Mouse (Mus musculus): ENCODE measurements at regions not wholly inside any gene's neighbourhood (a gene's known extent, or its start where the extent isn't known, plus 50 kb on each side); places are given as distances from the start of the nearest gene placed in this dataset.

DNA sequence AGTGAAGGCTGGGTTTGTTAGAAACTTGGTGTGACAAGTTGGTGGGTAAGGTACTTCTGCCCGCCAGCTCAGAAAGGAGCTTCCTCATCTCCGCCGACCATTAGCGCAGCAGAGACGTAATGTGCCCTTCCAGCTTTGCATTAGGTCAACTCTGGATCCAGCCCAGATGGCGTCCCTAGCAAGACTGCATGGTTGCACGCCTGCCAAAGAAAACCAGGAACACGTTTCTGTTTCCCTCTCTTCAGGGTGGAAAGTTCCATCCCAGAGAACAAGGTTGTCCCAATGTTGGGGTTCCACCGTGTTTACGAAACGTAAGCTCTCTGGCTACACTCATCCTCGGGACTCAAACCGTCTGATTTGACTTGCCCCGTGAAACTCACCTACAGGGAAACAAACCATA is 335.5 kb downstream of the Mtx2 start:
- Histone ChIP-seq H3K27ac (ENCODE audit: control insufficient read depth, insufficient read depth, low read length) (no peak overlapping the region), H3K36me3 (ENCODE audit: control insufficient read depth, insufficient read depth, low read length) (no peaks in the 10 kb centered on the region), H3K4me3 (ENCODE audit: control insufficient read depth, insufficient read depth, low read length) (no peak overlapping the region), H3K27me3 (ENCODE audit: control insufficient read depth, insufficient read depth, low read length) (no peaks in the 10 kb centered on the region), H3K4me1 (replicated peaks; ENCODE audit: control insufficient read depth, insufficient read depth, low read length) (no peaks in the 10 kb centered on the region)
- 93% methylated on average over 14 of the region's 14 CpGs for WGBS
- DNase-seq, result no peak
- TF ChIP-seq CTCF (IDR thresholded peaks at IDR 0.05; ENCODE audit: borderline replicate concordance, control insufficient read depth, extremely low read depth, insufficient read depth, low read length, poor library complexity), result no peak
- TF ChIP-seq POLR2A (IDR thresholded peaks at IDR 0.05; ENCODE audit: control insufficient read depth, extremely low read depth, insufficient read depth, low read length, poor library complexity), result no peak

DNA sequence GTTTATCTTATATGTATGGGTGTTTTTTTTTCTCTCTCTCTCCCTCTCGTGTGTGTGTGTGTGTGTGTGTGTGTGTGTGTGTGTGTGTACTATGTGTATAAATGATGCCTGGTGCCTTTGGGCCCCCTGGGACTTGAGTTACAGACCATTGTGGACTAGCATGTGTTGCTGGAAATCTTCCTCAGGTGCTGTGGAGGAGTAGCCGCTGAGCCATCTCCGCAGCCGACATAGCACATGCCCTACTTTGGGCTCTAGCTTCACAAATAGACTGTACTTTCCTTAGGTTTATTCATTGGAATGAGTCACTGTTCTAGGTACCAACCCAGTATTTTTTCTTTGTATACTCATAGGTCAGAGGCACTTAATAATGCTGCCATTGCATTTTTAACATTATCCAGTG is 339.4 kb downstream of the Mtx2 start:
- H3K27ac ChIP-seq (ENCODE audit: control insufficient read depth, insufficient read depth, low read length), result no peak overlapping the region
- WGBS, result 91% methylated on average over 4 of the region's 4 CpGs
- H3K27me3 ChIP-seq (ENCODE audit: control insufficient read depth, insufficient read depth, low read length), result no peaks in the 10 kb centered on the region
- no peak for DNase-seq
- TF ChIP-seq CTCF (IDR thresholded peaks at IDR 0.05; ENCODE audit: borderline replicate concordance, control insufficient read depth, extremely low read depth, insufficient read depth, low read length, poor library complexity), result no peak
- TF ChIP-seq POLR2A (IDR thresholded peaks at IDR 0.05; ENCODE audit: control insufficient read depth, extremely low read depth, insufficient read depth, low read length, poor library complexity), result no peak
- H3K4me3 ChIP-seq (ENCODE audit: control insufficient read depth, insufficient read depth, low read length), result no peak overlapping the region
- H3K4me1 ChIP-seq (replicated peaks; ENCODE audit: control insufficient read depth, insufficient read depth, low read length), result no peaks in the 10 kb centered on the region
- no peaks in the 10 kb centered on the region for H3K36me3 ChIP-seq (ENCODE audit: control insufficient read depth, insufficient read depth, low read length)

DNA sequence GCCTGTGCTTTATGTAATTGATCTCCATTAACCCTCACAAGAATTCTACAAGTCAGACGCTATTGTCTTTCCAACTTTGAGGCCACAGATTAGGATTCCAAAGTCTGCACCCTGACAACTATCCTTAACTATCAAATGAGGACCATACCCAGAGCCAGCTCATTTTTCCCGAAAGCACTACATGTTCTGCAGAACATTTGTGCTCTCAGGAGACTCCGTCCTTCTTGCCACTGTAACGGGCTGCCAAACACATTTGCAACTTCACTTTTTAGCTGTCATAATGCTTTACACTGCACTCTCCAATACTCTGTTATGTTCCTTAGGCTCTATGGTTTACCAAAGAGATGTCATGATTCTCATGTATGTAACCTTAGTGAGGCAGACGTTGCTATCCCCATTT is 350.7 kb downstream of the Mtx2 start:
- no peak for TF ChIP-seq CTCF (IDR thresholded peaks at IDR 0.05; ENCODE audit: borderline replicate concordance, control insufficient read depth, extremely low read depth, insufficient read depth, low read length, poor library complexity)
- no peak for TF ChIP-seq POLR2A (IDR thresholded peaks at IDR 0.05; ENCODE audit: control insufficient read depth, extremely low read depth, insufficient read depth, low read length, poor library complexity)
- H3K4me1 ChIP-seq (replicated peaks; ENCODE audit: control insufficient read depth, insufficient read depth, low read length), result no peaks in the 10 kb centered on the region
- 91% methylated on average over 5 of the region's 5 CpGs for WGBS
- H3K4me3 ChIP-seq (ENCODE audit: control insufficient read depth, insufficient read depth, low read length), result no peak overlapping the region
- H3K27ac ChIP-seq (ENCODE audit: control insufficient read depth, insufficient read depth, low read length), result no peak overlapping the region
- H3K27me3 ChIP-seq (ENCODE audit: control insufficient read depth, insufficient read depth, low read length), result no peaks in the 10 kb centered on the region
- DNase-seq, result no peak
- H3K36me3 ChIP-seq (ENCODE audit: control insufficient read depth, insufficient read depth, low read length), result no peaks in the 10 kb centered on the region

DNA sequence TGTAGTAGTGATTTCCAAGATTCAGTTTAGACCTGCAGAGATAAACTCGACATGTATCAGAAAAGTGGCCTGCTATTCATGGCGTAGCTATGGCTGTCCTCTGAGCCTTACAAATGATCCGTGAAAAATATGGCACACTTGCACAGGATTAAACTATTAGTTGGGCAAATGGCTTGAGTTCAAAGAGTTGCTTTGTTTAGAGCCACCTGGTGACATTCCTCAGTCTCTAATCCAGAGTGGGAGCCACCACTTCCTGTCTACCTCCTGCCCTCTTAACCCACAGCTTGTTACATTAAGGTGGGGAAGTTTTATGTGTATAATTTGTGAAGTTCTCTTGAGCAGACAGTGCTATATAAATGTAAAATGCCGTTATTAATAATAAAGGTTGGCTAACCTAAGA is 357.7 kb downstream of the Mtx2 start:
- DNase-seq, result no peak
- no peaks in the 10 kb centered on the region for H3K27me3 ChIP-seq (ENCODE audit: control insufficient read depth, insufficient read depth, low read length)
- no peaks in the 10 kb centered on the region for H3K36me3 ChIP-seq (ENCODE audit: control insufficient read depth, insufficient read depth, low read length)
- H3K27ac ChIP-seq (ENCODE audit: control insufficient read depth, insufficient read depth, low read length), result no peak overlapping the region
- WGBS, result 89% methylated on average over 4 of the region's 4 CpGs
- no peak overlapping the region for H3K4me3 ChIP-seq (ENCODE audit: control insufficient read depth, insufficient read depth, low read length)
- H3K4me1 ChIP-seq (replicated peaks; ENCODE audit: control insufficient read depth, insufficient read depth, low read length), result no peaks in the 10 kb centered on the region
- TF ChIP-seq CTCF (IDR thresholded peaks at IDR 0.05; ENCODE audit: borderline replicate concordance, control insufficient read depth, extremely low read depth, insufficient read depth, low read length, poor library complexity), result no peak
- no peak for TF ChIP-seq POLR2A (IDR thresholded peaks at IDR 0.05; ENCODE audit: control insufficient read depth, extremely low read depth, insufficient read depth, low read length, poor library complexity)

DNA sequence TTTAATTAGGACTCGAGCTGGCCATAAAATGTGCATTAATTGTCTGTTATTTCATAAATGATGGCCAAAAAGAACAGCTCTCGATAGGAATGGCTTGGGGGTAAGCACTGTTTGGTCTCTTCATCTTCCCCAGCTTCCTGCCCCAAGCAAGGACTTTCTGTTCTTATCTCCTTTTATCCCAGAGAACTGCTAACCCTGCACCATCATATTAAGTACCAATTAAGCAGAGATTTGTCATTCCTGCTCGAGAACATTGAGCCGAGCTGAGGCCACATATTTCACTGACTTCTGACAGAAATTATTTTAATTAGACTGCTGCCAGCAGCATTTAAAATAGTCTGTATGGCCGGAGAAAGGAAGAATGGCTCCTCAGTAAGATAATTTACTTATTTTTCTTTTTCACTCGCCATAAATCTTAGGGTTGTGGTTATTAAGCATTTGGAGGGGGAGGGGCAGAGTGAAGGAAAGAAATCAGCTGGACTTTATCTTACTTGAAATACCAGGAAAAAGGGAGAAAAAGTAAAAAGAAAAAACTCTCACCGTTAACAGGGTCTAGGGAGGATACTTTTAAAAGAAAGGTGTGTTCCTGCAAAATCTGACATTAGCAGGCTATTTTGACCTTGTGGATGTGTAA is 377.1 kb downstream of the Mtx2 start:
- whole genome bisulfite sequencing, result 77% methylated on average over 7 of the region's 7 CpGs
- H3K36me3 ChIP-seq (ENCODE audit: control insufficient read depth, insufficient read depth, low read length), result no peaks in the 10 kb centered on the region
- DNase-seq, result no peak

DNA sequence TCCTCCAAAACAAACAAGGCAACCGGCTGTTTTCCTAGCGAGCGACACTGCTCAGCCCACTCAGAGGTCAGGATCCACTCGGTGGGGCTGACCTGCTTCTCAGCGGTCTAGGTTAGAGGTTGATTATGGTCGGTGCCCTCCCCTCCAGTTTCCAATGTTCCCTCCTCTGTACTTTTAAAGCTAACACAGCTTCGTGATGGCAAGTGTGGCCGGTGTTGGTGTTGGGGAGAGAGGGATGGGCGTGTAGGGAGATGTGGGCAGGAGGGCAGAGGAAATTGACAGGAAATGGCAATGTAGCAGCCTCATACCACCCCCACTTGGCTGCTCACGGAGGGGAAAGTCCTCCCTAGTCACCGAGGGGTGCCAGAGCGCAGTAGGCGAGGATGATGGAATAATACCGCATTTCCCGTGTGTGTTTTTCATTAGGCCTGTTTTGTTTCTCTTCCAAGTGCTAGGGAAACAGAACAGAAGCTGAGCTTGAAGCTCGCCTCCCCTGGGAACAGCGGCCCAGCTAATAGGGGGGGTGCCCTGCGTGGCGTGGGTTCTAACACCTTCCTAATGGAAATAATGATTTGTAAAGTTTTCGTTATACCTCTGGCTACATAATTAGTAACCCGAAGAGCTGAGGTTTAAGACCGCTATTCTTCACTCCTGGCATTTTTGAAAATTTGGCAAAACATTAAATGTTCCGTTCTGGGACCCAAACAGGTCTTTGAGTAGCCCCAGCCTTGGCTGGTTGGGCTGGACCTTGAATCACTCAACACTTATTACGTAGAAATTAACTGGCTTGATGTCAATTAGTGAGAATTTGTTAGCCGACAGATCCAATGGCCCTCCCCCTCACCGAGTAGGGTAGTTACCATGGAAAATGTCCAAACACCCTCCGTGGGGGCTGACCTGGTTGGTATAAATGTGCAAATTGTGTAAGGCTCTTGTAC is 383.5 kb downstream of the Mtx2 start:
- Histone ChIP-seq H3K36me3 (ENCODE audit: control insufficient read depth, insufficient read depth, low read length) (no peaks in the 10 kb centered on the region), H3K4me1 (replicated peaks; ENCODE audit: control insufficient read depth, insufficient read depth, low read length) (no peaks in the 10 kb centered on the region), H3K27ac (ENCODE audit: control insufficient read depth, insufficient read depth, low read length) (no peak overlapping the region), H3K4me3 (ENCODE audit: control insufficient read depth, insufficient read depth, low read length) (no peak overlapping the region), H3K27me3 (ENCODE audit: control insufficient read depth, insufficient read depth, low read length) (no peaks in the 10 kb centered on the region)
- whole genome bisulfite sequencing, result 78% methylated on average over 27 of the region's 27 CpGs
- TF ChIP-seq CTCF (IDR thresholded peaks at IDR 0.05; ENCODE audit: borderline replicate concordance, control insufficient read depth, extremely low read depth, insufficient read depth, low read length, poor library complexity) (no peak), POLR2A (IDR thresholded peaks at IDR 0.05; ENCODE audit: control insufficient read depth, extremely low read depth, insufficient read depth, low read length, poor library complexity) (no peak)
- DNase-seq, result no peak

More for the DNA sequence above, 377.1 kb downstream of the Mtx2 start:
- H3K27me3 ChIP-seq (ENCODE audit: control insufficient read depth, insufficient read depth, low read length), result no peaks in the 10 kb centered on the region
- H3K27ac ChIP-seq (ENCODE audit: control insufficient read depth, insufficient read depth, low read length), result no peak overlapping the region
- TF ChIP-seq POLR2A (IDR thresholded peaks at IDR 0.05; ENCODE audit: control insufficient read depth, extremely low read depth, insufficient read depth, low read length, poor library complexity), result no peak
- H3K4me1 ChIP-seq (replicated peaks; ENCODE audit: control insufficient read depth, insufficient read depth, low read length), result no peaks in the 10 kb centered on the region
- H3K4me3 ChIP-seq (ENCODE audit: control insufficient read depth, insufficient read depth, low read length), result no peak overlapping the region
